ENCODE assay signal across 16 mouse cellular contexts in the genomic region with DNA sequence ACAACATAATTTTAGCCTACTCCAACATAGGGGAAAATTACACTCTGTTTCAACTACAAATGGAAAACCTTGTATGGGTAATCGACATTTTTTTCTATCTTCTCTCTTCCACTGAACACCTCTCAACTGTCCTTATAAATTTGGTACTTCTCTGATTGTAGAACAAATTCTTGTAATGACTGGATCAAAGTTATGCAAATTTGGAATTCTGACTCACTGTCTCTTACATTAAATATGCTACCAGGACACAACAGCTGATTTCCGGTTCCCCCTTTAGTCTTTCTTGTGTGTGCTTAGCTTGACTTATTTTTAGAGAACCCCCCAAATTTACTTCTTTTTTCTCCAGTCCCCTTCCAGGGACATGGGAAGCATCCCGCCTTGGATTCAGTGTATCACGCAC.
"Had no signal": no experiment of that assay in that cellular context is flagged by ENCODE, and none has a peak within 500 bp of the region (broad histone marks: within the 10 kb centered on the region; RNA-seq: fewer than 3 reads in every experiment).

No protein-coding gene starts in this region.

- DNase-seq: lung, adult 18-20 months; lung, embryonic 14.5 days; lung, postnatal 10 days; retina, postnatal 1 day; right cerebral cortex, adult 18-20 months; thymus, adult 2 months; thymus, postnatal 25 days; thymus, postnatal 4 days had no signal

- H3K9me3 ChIP-seq: midbrain, embryonic 13.5 days; midbrain, embryonic 15.5 days; neural tube, embryonic 13.5 days; neural tube, embryonic 15.5 days; stomach, embryonic 15.5 days had no signal

- H3K9ac ChIP-seq: lung, embryonic 14.5 days; midbrain, embryonic 13.5 days; midbrain, embryonic 15.5 days; neural tube, embryonic 13.5 days; neural tube, embryonic 15.5 days; stomach, embryonic 15.5 days had no signal

- H3K27ac ChIP-seq: macrophage; midbrain, embryonic 13.5 days; midbrain, embryonic 15.5 days; neural tube, embryonic 13.5 days; neural tube, embryonic 15.5 days; stomach, embryonic 15.5 days; stomach, postnatal 0 days had no signal

- H3K27me3 ChIP-seq: midbrain, embryonic 13.5 days; midbrain, embryonic 15.5 days; neural tube, embryonic 13.5 days; neural tube, embryonic 15.5 days; stomach, embryonic 15.5 days had no signal

- H3K4me3 ChIP-seq: megakaryocyte, embryonic 14.5 days; midbrain, embryonic 13.5 days; midbrain, embryonic 15.5 days; neural tube, embryonic 13.5 days; neural tube, embryonic 15.5 days; stomach, embryonic 15.5 days had no signal

- H3K36me3 ChIP-seq: midbrain, embryonic 13.5 days; midbrain, embryonic 15.5 days; neural tube, embryonic 13.5 days; neural tube, embryonic 15.5 days; stomach, embryonic 15.5 days had no signal
